Mouse (Mus musculus): ENCODE measurements around the gene 9930111J21Rik2. TPM values are rescaled to one million over a fixed set of nuclear protein-coding genes. Genes with fewer than 3 reads are reported as not detected.
A peak's percentile ranks its signal among the peaks of the same experiment; 100 is the strongest.
"Not testable (repeated sequence)": the region's sequence is repeated elsewhere in the genome, so short reads cannot be mapped to it uniquely, and the experiment has no call there.

The 9930111J21Rik2 gene
- polyA plus RNA-seq, 1 experiment, result 2.4 TPM

DNA sequence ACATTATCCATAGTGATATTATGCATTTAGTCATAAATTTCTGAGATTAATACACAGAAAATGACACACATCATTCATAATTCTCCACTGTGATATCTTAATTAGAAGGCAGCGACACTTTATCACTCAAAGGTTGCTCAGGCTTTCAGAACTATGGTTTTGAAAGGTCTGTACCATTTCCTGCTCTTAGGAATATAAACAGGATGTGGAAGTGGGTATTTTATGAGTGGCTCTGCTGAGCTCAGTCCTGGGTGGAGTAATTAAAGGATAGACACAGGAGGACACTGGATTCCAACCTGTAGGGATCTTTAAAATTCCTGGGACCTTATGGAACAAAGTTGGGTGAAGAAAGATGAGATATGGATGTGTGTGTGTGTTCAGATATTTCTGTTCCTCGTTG lies 44.7 kb downstream of the 9930111J21Rik2 start:
- DNase-seq, result peak; percentile 16
- H3K27me3 ChIP-seq (replicated peaks; ENCODE audit: control insufficient read depth, insufficient read depth, low read length); H3K27ac ChIP-seq (ENCODE audit: insufficient read depth, low read depth, low read length); H3K4me3 ChIP-seq (ENCODE audit: insufficient read depth, low read depth, low read length); H3K36me3 ChIP-seq (ENCODE audit: control insufficient read depth, insufficient read depth, low read length); H3K4me1 ChIP-seq (ENCODE audit: control insufficient read depth, insufficient read depth, low read length): not testable (repeated sequence)
- WGBS, result 49% methylated on average over 2 of the region's 2 CpGs

DNA sequence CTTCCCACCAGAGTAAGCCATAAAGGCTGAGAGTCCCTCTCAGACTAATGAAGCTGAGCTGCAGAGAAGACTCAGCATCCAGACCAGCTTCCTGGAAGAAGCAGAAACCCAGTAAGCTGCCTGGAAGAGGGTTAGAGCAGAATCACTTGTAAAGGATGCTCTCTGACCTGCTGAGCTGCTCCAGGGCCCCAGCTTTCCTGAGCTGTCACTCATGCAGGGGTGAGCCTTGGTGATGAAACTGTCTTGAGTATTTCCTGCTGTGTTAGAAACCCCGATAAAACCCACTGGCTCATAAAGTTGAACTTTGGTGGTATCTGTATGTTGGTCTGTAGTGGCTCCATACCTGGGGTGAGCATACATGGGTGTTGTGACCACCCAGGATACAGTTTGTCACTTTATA lies 50.6 kb downstream of the 9930111J21Rik2 start:
- H3K4me1 ChIP-seq (ENCODE audit: control insufficient read depth, insufficient read depth, low read length); DNase-seq; H3K27me3 ChIP-seq (replicated peaks; ENCODE audit: control insufficient read depth, insufficient read depth, low read length); H3K27ac ChIP-seq (ENCODE audit: insufficient read depth, low read depth, low read length); H3K36me3 ChIP-seq (ENCODE audit: control insufficient read depth, insufficient read depth, low read length); H3K4me3 ChIP-seq (ENCODE audit: insufficient read depth, low read depth, low read length): not testable (repeated sequence)
- 41% methylated on average over 1 of the region's 1 CpGs for WGBS

DNA sequence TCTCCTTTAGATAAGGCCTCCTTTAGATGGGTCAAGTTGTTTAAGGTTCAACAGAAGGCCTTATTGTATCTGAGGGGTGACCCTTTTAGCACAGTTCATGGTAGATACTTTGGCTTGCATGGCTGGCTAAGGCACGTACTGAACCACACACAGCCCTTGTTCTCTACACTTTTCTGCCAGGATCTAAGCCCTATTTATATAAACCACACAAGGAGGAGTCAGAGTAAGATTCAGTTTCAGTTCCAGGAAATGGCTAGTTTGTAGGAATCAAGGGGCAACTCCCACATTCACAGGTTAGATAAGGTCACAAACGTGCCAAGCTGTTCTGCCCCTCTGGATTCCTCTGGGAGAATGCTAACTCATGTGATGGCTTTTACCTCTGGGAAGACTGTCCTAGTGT lies 57.0 kb downstream of the 9930111J21Rik2 start, which contains the start of gene Tgtp1:
Gene Tgtp1, minus strand, starts transcription at position 155 of the 400 bp plus-strand sequence.
- 25% methylated on average over 2 of the region's 2 CpGs for WGBS
- not testable (repeated sequence) for H3K27me3 ChIP-seq (replicated peaks; ENCODE audit: control insufficient read depth, insufficient read depth, low read length); H3K4me1 ChIP-seq (ENCODE audit: control insufficient read depth, insufficient read depth, low read length); H3K36me3 ChIP-seq (ENCODE audit: control insufficient read depth, insufficient read depth, low read length); H3K4me3 ChIP-seq (ENCODE audit: insufficient read depth, low read depth, low read length)
- peak within 1 kb of the TSS; percentile 69; the same call in 1 of the 2 replicates for H3K27ac ChIP-seq (ENCODE audit: insufficient read depth, low read depth, low read length)
- DNase-seq, result peak; percentile 52

DNA sequence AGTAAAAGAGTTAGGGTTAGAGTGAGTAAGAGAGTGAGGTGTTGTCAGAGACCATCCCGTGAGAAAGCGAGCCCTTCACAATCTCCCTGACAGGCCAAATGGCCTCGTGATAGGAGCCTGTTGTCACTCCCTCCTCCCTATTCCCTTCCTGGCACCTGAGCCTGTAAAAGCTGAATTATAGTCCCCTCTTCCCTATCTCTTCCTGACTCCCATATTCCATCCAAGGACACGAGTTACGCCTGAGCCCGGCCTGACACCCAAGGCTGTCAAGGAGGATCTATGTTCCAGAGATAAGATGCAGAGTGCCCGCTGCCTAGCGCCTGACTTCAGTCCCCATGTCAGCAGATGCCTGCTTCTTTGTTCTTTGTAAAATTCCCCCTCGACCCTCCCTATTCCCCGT lies 57.7 kb downstream of the 9930111J21Rik2 start:
- not testable (repeated sequence) for H3K36me3 ChIP-seq (ENCODE audit: control insufficient read depth, insufficient read depth, low read length); H3K4me3 ChIP-seq (ENCODE audit: insufficient read depth, low read depth, low read length); H3K4me1 ChIP-seq (ENCODE audit: control insufficient read depth, insufficient read depth, low read length); DNase-seq; H3K27me3 ChIP-seq (replicated peaks; ENCODE audit: control insufficient read depth, insufficient read depth, low read length)
- 0 out of 2 replicates have a peak overlapping the region, but pooled peaks have one; percentile 38 for H3K27ac ChIP-seq (ENCODE audit: insufficient read depth, low read depth, low read length)
- WGBS, result 60% methylated on average over 10 of the region's 10 CpGs

DNA sequence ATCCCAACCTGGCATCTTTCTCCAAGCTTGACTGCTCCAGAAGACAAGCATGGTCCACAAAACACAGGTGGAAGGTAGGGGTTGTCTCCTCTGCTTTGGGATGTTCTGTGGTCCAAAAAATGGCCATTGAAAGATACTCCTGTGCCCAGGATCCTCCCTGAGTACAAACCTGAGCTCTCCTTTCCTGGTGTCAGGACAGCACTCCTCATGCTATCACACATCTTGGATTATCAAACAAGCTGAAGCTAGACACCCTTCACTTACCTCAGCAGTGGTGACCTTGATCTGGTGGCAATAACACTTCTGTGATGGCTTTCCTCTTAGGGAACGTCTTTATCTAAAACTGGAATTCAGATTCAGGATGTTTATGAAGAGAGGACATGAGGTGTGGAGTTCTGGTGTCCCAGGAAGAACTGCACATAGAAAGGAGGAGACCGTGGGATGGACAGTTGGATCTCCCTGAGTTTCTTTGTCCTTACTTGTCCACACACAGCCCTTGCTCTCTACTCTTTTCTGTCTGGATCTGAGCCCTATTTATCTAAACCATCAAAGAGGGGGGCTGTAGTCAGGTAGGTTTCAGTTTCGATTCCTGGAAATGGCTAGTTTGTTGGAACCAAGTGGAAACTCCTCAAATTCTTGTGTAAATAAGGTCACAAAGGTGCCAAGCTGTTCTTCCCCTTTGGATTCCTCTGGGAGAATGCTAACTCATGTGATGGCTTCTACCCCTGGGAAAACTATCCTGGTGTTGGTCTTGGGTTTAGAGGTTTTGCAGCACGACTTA lies 59.1 kb downstream of the 9930111J21Rik2 start, which contains the start of gene Gm12185:
Gene Gm12185, minus strand, starts transcription at position 487 of the 781 bp plus-strand sequence.
- DNase-seq, result peak; percentile 80
- H3K27ac ChIP-seq (ENCODE audit: insufficient read depth, low read depth, low read length), result peak within 1 kb of the TSS; percentile 59; the same call in 1 of the 2 replicates
- not testable (repeated sequence) for H3K4me3 ChIP-seq (ENCODE audit: insufficient read depth, low read depth, low read length); H3K36me3 ChIP-seq (ENCODE audit: control insufficient read depth, insufficient read depth, low read length); H3K4me1 ChIP-seq (ENCODE audit: control insufficient read depth, insufficient read depth, low read length); H3K27me3 ChIP-seq (replicated peaks; ENCODE audit: control insufficient read depth, insufficient read depth, low read length)
- 39% methylated on average over 4 of the region's 4 CpGs for WGBS

DNA sequence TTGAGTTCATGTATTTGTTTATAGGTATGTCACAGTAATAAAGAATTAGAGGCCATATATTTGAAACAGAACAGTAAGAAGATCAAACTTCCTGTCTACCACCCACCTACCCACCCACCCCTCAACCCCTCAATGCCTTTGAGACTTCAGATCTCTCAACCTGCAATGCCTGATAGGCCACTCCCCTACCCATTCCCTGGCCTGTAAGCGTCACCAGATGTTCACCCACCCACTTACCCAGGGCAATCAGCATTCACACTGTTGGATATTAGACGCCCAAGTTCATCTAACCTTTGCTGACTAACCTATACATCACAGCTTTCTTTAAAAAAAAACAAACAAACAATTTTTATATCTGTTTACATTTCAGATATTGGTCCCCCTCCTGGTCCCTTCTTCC lies 61.1 kb downstream of the 9930111J21Rik2 start:
- DNase-seq; H3K27me3 ChIP-seq (replicated peaks; ENCODE audit: control insufficient read depth, insufficient read depth, low read length); H3K27ac ChIP-seq (ENCODE audit: insufficient read depth, low read depth, low read length); H3K36me3 ChIP-seq (ENCODE audit: control insufficient read depth, insufficient read depth, low read length); H3K4me3 ChIP-seq (ENCODE audit: insufficient read depth, low read depth, low read length); H3K4me1 ChIP-seq (ENCODE audit: control insufficient read depth, insufficient read depth, low read length): not testable (repeated sequence)
- 62% methylated on average over 2 of the region's 2 CpGs for WGBS

DNA sequence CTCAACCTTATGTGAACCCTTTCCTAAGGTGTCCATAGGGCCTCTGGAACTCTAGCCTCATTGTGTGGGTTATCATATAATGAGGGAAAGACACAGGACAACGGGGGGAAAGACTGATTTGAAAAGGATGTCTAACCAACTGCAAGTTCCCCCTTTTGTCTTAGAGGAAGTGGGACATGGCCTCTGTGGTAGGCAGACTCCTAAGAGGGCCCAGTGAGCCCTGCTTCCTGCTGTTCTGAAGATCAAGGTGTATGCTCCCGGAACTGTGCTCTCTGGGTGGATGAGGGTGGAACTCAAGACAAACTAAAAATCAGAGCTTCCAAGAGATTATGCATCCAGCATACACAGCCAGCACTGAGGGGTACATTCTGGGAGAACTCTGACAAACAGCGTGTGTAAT lies 62.8 kb downstream of the 9930111J21Rik2 start:
- not testable (repeated sequence) for H3K4me3 ChIP-seq (ENCODE audit: insufficient read depth, low read depth, low read length); H3K27me3 ChIP-seq (replicated peaks; ENCODE audit: control insufficient read depth, insufficient read depth, low read length); H3K27ac ChIP-seq (ENCODE audit: insufficient read depth, low read depth, low read length); H3K4me1 ChIP-seq (ENCODE audit: control insufficient read depth, insufficient read depth, low read length); DNase-seq; H3K36me3 ChIP-seq (ENCODE audit: control insufficient read depth, insufficient read depth, low read length)
- WGBS, result 77% methylated on average over 2 of the region's 3 CpGs

DNA sequence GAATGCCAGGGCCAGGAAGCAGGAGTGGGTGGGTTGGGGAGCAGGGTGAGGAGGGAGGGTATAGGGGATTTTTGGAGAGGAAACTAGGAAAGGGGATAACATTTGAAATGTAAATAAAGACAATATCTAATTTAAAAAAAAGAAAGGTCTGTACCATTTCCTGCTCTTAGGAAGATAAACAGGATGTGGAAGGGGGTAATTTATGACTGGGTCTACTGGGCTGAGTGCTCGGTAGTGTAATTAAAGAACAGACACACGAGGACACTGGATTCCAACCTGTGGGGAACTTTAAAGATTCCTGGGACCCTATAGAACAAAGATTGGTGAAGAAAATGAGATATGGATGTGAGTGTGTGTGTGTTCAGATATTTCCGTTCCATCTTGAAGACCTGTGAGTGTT lies 68.2 kb downstream of the 9930111J21Rik2 start:
- not testable (repeated sequence) for DNase-seq; H3K36me3 ChIP-seq (ENCODE audit: control insufficient read depth, insufficient read depth, low read length); H3K4me3 ChIP-seq (ENCODE audit: insufficient read depth, low read depth, low read length); H3K27me3 ChIP-seq (replicated peaks; ENCODE audit: control insufficient read depth, insufficient read depth, low read length); H3K4me1 ChIP-seq (ENCODE audit: control insufficient read depth, insufficient read depth, low read length); H3K27ac ChIP-seq (ENCODE audit: insufficient read depth, low read depth, low read length)
- no CpG with 5 or more reads among the region's 3 CpGs for WGBS

DNA sequence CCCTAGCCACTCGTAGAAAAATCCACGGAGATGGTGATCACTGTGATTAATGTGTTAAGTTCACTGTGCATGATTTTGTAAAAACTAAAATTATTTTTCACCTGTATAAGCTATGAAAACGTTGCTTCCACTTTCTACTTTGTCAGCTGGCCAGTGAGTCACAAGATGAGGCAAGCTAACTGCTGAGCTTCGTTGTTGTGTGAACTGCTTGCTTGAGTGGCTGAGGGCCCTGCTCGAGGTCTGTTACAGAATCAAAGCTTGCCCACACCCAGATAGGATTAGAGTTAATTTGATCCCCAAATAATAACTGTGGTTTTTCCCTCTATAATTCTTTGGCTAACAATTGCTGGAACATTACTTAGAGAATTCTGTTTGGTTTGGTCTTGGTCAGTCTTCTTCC lies 71.0 kb downstream of the 9930111J21Rik2 start:
- not testable (repeated sequence) for H3K36me3 ChIP-seq (ENCODE audit: control insufficient read depth, insufficient read depth, low read length); H3K4me3 ChIP-seq (ENCODE audit: insufficient read depth, low read depth, low read length); H3K27ac ChIP-seq (ENCODE audit: insufficient read depth, low read depth, low read length); DNase-seq; H3K27me3 ChIP-seq (replicated peaks; ENCODE audit: control insufficient read depth, insufficient read depth, low read length); H3K4me1 ChIP-seq (ENCODE audit: control insufficient read depth, insufficient read depth, low read length)
- WGBS, result no CpG with 5 or more reads among the region's 5 CpGs

DNA sequence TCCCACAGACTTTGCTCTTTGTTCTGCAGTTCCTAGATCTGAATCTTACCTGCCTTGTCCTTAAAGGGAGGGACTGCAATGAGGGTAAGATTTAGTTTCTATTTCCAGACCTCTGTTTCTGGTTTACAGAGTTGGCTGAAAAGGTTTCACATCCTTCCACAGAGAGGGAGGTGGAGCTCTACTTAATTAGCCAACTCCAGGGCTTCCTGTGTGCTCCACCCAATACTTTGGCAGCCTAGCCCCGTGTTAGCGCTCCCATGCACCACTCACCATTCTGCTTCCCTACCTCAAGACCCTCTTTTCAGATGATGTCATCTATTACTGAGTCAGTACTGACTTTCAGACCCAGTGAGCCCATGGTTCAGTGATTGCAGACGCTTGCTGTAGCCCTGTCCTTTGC lies 71.8 kb downstream of the 9930111J21Rik2 start, which contains the start of gene 9930111J21Rik1:
Gene 9930111J21Rik1, minus strand, starts transcription at position 148 of the 400 bp plus-strand sequence.
- not testable (repeated sequence) for H3K4me3 ChIP-seq (ENCODE audit: insufficient read depth, low read depth, low read length); DNase-seq; H3K27me3 ChIP-seq (replicated peaks; ENCODE audit: control insufficient read depth, insufficient read depth, low read length); H3K27ac ChIP-seq (ENCODE audit: insufficient read depth, low read depth, low read length); H3K4me1 ChIP-seq (ENCODE audit: control insufficient read depth, insufficient read depth, low read length); H3K36me3 ChIP-seq (ENCODE audit: control insufficient read depth, insufficient read depth, low read length)
- WGBS, result no CpG with 5 or more reads among the region's 3 CpGs

DNA sequence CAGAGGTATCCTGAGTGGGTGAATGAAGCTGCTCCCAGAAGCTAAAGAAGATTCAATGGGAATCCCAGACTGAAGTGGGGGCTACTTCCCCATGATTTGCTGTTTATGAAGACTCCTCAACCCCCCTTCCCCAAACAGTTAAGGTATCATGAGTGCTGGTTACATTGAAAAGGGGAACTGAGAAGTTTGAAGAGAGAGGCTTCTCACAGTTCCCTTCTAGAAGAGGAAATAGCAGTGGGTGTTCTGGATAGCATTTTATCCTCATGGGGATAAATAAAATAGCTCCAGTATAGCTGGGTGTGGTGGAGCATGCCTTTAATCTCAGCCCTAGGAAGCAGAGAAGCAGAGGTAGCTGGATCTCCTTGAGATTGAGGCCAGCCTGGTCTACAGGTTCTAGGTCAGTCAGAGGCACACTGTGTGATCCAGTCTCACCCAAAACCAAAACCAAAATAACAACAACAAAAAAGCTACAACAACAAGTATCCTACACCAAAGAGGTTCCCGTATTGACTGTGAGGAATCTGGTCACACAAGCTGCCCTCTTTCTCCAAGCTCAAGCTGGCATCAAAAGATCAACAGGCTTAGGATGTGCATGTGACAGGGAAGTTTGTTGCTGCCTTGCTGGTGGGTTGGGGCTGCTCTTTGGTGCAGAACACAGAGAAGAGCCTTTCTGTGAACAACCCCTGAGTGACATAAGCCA lies 72.7 kb downstream of the 9930111J21Rik2 start, which contains the start of gene Olfr56:
Gene Olfr56, plus strand, starts transcription at position 650 of the 700 bp plus-strand sequence.
- not testable (repeated sequence) for H3K36me3 ChIP-seq (ENCODE audit: control insufficient read depth, insufficient read depth, low read length); H3K4me1 ChIP-seq (ENCODE audit: control insufficient read depth, insufficient read depth, low read length); H3K27ac ChIP-seq (ENCODE audit: insufficient read depth, low read depth, low read length); H3K27me3 ChIP-seq (replicated peaks; ENCODE audit: control insufficient read depth, insufficient read depth, low read length); DNase-seq; H3K4me3 ChIP-seq (ENCODE audit: insufficient read depth, low read depth, low read length)
- no CpG with 5 or more reads among the region's 1 CpGs for WGBS
